Mouse (Mus musculus) layer of hippocampus, postnatal 10 days (tissue): ENCODE results near the gene I830077J02Rik. TPM values are rescaled to one million over a fixed set of nuclear protein-coding genes. Genes with fewer than 3 reads are reported as not detected.

Experiments
- DNase-seq, 2 experiments: peaks; one replicate each; pipeline ENCODE4 v3.0.0; 2021; ENCODE audit warnings: low spot score in 2 of 2
- long read RNA-seq: library from polyadenylated mRNA; stranded (forward); transcript quantifications from one replicate; pipeline ENCODE4 v2.0.0, GENCODE M21; 2023
- total RNA-seq, 2 experiments: library from RNA; stranded (reverse); gene quantifications; 2 replicates each; pipeline ENCODE4 v1.2.3; 2021

The I830077J02Rik gene
- 1 to 10 TPM; 1.2 to 1.6 TPM for total RNA-seq
- long read RNA-seq, partial matches to known transcripts = 0 of 1 reads
- long read RNA-seq, other reads (novel, unspliced or antisense) = 1 of 1 reads

DNA sequence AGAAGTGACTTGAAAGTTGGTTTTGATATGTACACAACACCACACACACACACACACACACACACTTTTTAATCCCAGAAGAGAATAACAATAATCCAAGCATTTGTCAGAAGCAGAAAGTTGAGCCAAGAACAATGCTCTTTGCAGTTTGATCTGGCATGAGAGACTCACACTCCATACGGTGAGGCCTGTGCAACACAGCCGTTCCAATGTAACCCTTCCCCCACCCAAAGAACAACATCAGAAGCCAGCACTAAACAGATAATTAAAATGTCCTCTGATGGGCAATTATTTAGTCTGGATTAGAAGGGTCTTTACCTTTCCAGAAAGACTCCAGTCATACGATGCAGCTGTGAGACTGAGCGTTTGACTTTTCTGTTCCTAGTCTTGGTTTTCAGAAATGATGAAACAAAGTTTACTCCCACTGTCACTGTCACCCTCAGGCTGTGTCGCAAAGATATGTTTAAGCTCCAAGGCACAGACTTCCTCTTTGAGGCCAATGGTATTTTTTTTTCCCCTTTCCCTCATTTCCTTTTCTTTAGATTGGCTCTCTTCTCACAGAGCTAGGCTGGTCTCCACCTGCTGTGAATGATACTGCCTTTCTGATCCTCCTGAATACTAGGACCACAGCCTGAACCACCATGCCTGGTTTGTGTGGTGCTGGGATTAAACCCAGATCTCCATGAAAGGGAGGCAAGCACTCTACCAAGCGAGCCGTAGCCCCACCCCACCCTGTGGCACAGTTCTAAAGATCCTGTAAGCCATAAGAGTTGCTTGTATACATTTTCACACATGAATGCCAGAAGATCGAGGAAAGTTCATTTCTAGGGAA is at the start of gene I830077J02Rik:
Gene I830077J02Rik (minus strand): TSS at position 425 of the 832 bp plus-strand sequence.
- DNase-seq = no peak

- DNase-seq = no peak
Observed at GRCm38 (mm10) chr3:105974174-105974573, 41.7 kb upstream of the I830077J02Rik start.

GRCm38 (mm10) chr3:105973411-105973810 is 40.9 kb upstream of the I830077J02Rik start, which contains the start of gene Ovgp1:
TSS of gene Ovgp1 (plus strand) at chr3:105973711.
- no peak for DNase-seq

GRCm38 (mm10) chr3:105971831-105972446 is 39.5 kb upstream of the I830077J02Rik start:
- no peak for DNase-seq

GRCm38 (mm10) chr3:105960700-105961099 is 28.2 kb upstream of the I830077J02Rik start:
- no peak for DNase-seq

DNA sequence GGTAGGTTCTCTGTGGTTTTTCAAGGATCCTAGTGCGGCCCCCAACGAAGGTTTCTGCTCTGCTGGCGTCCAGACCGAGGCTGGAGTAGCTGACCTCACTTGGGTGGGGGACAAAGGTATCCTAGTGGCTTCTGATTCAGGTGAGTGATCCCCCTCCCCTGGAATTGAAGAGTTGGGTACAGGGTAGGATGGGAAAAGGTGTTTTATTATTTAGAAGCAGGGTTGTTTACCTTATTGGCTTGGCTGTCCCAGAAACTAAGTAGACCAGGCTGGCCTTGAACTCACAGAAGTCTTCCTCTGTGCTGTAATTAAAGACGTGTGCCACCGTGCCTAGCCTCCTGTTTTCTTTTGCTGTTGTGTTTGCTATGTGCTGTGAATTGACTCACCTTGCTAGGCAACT is 27.5 kb upstream of the I830077J02Rik start, which contains the start of gene Atp5f1:
Gene Atp5f1 (minus strand): TSS at position 101 of the 400 bp plus-strand sequence.
- DNase-seq = no peak

- no peak for DNase-seq
Observed at GRCm38 (mm10) chr3:105959585-105959984, 27.1 kb upstream of the I830077J02Rik start.

GRCm38 (mm10) chr3:105958974-105959580 is 26.6 kb upstream of the I830077J02Rik start, which contains the start of gene Wdr77:
TSS of gene Wdr77 (plus strand) at chr3:105959369.
- DNase-seq = peak; percentile 92 to 96

DNA sequence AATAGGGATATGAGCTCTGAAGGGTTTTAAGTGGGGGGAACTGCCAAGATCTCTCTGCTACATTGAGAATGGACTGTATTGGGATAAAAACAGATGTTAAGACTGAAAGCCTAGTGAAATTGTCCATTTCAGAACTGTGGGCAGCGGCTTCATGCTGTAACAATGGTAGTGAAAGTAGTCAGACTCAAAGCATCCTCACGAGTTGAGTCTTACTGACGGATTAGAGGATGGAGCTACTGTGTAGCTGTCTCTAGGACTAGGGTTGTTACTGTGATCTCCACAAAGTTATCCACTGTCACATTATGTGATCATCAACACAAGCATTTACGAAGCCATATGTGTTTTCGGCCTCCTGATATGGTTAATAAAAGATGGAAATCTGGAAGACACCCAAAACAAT is 25.7 kb upstream of the I830077J02Rik start:
- DNase-seq = no peak

DNA sequence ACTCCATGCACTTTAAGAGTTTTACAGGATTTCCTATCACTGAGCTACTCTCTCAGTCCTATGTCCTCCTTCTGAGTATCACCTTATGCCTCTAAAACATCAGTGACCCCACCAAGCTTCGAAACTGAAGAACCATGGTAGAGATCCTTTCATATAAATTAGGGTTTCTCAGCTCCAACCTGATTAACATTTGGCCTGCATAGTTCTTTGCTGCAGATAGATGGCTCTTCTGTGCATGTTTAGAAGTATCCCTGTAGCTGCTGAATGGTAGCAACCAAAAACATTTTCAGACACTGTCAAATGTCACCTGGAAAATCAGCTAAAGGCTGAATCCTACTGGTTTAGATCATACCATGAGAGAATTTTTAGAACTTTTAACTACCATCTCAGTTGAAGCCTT is 24.8 kb upstream of the I830077J02Rik start:
- no peak for DNase-seq

DNA sequence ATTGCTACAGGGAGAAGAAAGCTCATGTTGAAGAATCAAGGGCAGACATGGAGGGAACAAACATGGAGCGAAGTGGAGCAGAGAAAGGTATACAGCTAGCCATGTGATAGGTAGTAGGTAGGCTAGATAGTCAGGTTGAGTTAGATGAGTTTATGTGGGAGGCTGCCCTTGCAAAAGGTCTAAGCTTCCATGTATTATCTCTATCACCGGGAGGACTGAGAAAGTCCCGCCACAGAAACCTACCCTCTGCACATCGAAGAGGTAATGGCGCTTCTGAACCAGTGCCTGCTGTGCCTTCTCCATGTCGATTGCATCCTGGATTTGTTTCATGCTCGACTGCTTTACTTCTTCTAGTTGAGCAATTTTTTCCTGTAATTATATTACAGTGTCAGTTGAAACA is 18.9 kb upstream of the I830077J02Rik start:
- no peak for DNase-seq

DNA sequence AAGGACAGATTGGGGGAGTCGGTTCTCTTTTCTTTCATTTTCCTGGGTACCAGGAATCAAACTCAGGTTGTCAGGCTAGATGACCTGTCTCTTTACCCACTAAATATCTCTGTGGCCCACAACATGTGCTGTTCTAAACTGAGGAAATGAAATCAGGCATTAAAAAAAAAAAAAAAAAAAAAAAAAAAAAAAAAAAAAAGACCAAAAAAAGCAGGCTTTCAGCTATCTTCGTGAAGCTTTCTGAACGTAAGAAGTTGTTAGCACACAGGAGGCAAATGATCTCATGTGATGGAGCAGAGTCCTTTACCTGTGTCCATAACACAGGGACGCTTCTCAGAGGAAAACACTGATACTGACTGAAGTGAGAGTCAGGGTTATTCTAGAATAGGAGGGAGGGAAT is 3.6 kb upstream of the I830077J02Rik start:
- DNase-seq = no peak

GRCm38 (mm10) chr3:105935033-105935432 is 2.6 kb upstream of the I830077J02Rik start:
- DNase-seq = peak in 1 of 2 experiments; percentile 37

GRCm38 (mm10) chr3:105933926-105934325 is 1.5 kb upstream of the I830077J02Rik start:
- no peak for DNase-seq

DNA sequence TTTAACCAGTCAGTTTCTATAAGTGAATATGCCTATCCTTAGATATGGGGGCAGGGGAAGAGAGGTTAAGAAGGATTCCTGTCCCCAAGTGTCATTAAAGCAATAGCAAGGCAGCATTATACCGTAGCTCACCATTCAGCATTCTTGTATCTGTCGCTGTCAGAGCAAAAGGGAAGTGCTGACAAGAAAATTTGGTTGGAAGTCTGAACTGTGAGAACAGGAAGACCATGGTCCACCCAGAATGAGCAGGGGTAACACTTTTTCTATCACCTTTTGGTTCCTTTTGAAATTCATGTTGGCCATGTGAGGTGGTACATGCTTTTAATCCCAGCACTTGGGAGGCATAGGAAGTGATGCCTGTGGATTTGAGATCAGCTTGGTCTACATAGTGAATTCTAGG is 1.4 kb downstream of the I830077J02Rik start:
- DNase-seq = no peak

DNA sequence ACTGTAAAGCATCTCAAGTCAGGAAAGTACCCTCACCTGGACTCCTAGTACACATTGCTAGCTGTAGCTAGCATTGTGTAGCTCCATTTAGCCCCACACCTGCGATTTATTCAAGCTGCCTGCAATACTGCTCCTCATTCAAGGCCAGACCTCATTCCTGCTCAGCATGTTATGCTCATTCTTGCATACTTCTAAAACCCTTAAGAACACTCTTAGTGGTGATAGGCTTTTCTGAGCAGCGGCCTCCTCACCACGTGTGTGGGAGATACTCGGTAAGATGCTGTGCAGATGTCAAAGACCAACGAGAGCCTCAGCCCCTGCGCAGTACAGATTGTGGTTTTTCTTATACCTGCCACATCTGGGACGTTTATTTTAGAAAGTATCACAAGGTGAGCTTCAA is 2.6 kb downstream of the I830077J02Rik start:
- no peak for DNase-seq

GRCm38 (mm10) chr3:105928781-105929180 is 3.7 kb downstream of the I830077J02Rik start:
- DNase-seq = no peak

DNA sequence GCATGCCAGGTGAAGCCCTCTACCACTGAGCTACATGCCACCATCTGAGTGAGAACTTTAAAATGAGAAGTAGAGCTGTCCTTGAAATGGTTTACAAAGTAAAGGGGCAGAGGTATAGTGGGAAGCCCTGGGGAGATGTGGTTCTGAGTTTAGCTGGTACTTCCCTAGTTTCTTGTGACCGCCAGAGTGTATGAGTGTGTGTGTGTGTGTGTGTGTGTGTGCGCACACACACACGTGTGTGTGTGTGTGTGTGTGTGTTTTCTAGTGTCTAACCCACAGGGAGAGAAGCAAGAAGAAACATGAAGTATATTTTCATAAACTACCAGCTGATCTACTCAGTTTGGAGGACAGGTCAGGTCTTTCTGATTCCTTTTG is 4.3 kb downstream of the I830077J02Rik start:
- DNase-seq = no peak

- DNase-seq = no peak
Observed at GRCm38 (mm10) chr3:105927561-105928194, 4.8 kb downstream of the I830077J02Rik start.

- no peak for DNase-seq
Observed at GRCm38 (mm10) chr3:105924616-105925015, 7.8 kb downstream of the I830077J02Rik start.

DNA sequence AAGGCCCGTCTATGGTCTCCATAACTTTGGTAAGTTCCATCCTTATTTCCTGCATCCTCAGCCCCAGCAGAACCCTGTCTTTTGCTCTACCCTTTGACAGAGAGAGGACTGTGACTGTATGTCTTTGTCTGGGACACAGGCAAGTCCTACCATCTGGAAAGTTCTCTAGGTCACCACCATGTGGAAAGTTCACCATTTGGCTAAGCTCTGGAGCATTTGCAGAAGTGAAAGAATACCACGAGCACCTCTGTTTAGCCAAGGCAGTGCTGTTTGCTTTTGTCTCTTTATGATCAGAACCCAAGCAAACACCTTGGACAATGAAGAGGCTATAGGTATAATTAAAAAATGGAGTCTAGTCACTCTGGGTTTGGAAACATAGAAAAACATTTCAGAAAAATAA is 10.5 kb downstream of the I830077J02Rik start:
- no peak for DNase-seq
